Mouse (Mus musculus) hindbrain, embryonic 10.5 days (tissue): Measurements from ENCODE around the gene Shroom3. TPM values are rescaled to one million over a fixed set of nuclear protein-coding genes. Genes with fewer than 3 reads are reported as not detected.

Source experiments
- DNase-seq: peaks from one replicate; pipeline ENCODE4 v3.0.0-alpha.2; 2017; ENCODE audit warnings: low spot score
- H3K27ac ChIP-seq: fragments of 300-500 bp; sonication (generic); 2 replicates; pipeline ENCODE4 v1.5.1; 2016; ENCODE audit warnings: mild to moderate bottlenecking, moderate library complexity
- H3K27me3 ChIP-seq: fragments of 300-500 bp; sonication (generic); 2 replicates; pipeline ENCODE4 v1.6.1; 2016; ENCODE audit warnings: mild to moderate bottlenecking; ENCODE audit not compliant: poor library complexity, insufficient read depth, severe bottlenecking
- H3K36me3 ChIP-seq: fragments of 300-500 bp; sonication (generic); 2 replicates; pipeline ENCODE4 v1.6.1; 2016; ENCODE audit warnings: mild to moderate bottlenecking, moderate library complexity
- H3K4me1 ChIP-seq: fragments of 300-500 bp; sonication (generic); replicated peaks from 2 replicates; pipeline ENCODE4 v1.6.1; 2016; ENCODE audit warnings: mild to moderate bottlenecking
- H3K4me3 ChIP-seq: fragments of 300-500 bp; sonication (generic); 2 replicates; pipeline ENCODE4 v1.5.1; 2016; ENCODE audit warnings: mild to moderate bottlenecking, moderate library complexity
- H3K9me3 ChIP-seq: fragments of 300-500 bp; sonication (generic); 2 replicates; pipeline ENCODE4 v1.6.1; 2016; ENCODE audit warnings: mild to moderate bottlenecking, moderate library complexity
- WGBS: fragments of 180-500 bp; shearing (Covaris S2); methylation state at CpG from one replicate; pipeline ENCODE4 v1.1.7; 2016; 5-methylcytosine and 5-hydroxymethylcytosine counted together
- polyA plus RNA-seq: library from polyadenylated mRNA; unstranded; fragments of >200 nt; fragmentation: Nextera tagmentation; extraction: Ambion mirVana; gene quantifications from 2 replicates; pipeline ENCODE4 v1.2.1, GENCODE M21; 2016

The Shroom3 gene
- polyA plus RNA-seq, 1 experiment from 2014 or later = 6.5 TPM

DNA sequence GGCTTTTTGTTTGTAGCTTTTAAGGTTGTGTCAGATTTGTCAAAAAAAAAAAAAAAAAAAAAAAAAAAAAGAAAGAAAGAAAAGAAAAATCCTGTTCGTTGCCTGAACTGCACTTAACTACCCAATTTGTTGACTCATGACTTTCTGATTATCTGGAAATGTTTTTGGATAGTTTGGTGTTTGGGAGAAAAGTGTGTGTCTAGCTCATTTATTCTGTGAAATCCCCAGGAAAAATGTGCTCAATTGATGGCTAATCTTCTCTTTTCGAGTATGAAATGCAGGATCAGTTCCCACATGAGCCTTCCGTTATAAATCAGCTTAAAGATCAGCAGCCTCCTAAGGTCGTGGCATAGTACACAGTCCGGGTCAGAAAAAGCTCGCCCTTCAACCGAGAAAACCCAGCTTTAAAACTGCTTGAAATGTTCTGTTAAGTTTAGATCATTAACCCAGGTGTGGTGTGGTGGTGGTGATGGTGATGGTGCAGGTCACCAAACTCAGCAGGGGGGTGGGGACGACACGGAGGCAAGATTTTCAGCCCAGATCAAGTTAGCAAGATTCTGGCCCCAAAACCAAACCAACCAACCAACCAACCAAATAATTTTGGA, 738 bp downstream of the Shroom3 start:
- H3K27me3 ChIP-seq = no peaks in the 10 kb centered on the region

DNA sequence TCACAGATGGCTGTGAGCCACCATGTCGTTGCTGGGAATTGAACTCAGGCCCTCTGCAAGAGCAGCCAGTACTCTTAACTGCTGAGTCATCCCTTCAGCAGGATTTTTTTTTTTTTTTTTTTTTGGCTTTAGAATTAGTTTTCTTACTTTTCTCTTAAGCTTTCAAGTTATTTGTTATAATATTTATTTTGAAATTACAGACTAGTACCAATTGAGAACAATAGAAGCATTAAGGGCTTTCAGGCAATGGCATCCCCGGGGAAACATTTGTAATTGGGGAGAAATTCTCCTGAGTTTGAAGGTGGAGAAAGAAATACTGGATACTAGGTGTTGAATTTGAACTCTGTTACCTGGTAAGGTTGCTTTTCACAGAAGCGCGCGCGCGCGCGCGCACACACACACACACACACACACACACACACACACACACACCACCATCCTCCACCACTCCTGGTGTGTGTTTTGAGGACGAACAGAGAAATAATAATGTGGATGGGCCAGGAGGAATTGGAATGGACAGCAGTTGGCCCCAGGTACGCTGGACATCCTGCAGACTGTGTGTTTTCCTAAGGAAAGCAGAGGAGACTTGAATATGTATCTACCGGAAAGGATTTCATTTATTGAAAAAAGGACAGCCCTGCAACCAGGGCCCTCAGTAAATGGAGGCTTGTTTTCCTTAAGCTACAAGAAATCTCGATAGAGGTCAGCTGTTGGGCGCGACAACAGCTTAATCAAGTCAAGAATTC, 1.7 kb downstream of the Shroom3 start:
- peaks cover 37% of the 10 kb centered on the region for H3K4me1 ChIP-seq
- DNase-seq = no peak
- peaks cover 9% of the 10 kb centered on the region; the same call in 1 of the 2 replicates for H3K9me3 ChIP-seq
- H3K27ac ChIP-seq = peak overlapping the region; percentile 56; the same call in 1 of the 2 replicates
- no peaks in the 10 kb centered on the region for H3K27me3 ChIP-seq
- 91% methylated on average over 16 of the region's 16 CpGs for WGBS
- H3K4me3 ChIP-seq = peak overlapping the region; percentile 66
- peaks cover 12% of the 10 kb centered on the region; the same call in 1 of the 2 replicates for H3K36me3 ChIP-seq

More for the DNA sequence above, 738 bp downstream of the Shroom3 start:
- DNase-seq = no peak
- 14% methylated on average over 9 of the region's 9 CpGs for WGBS
- peaks cover 6% of the 10 kb centered on the region; the same call in 1 of the 2 replicates for H3K36me3 ChIP-seq
- H3K9me3 ChIP-seq = peaks cover 3% of the 10 kb centered on the region; the same call in 1 of the 2 replicates
- peaks cover 37% of the 10 kb centered on the region for H3K4me1 ChIP-seq
- H3K4me3 ChIP-seq = peak overlapping the region; percentile 66
- peak overlapping the region; percentile 94 for H3K27ac ChIP-seq

DNA sequence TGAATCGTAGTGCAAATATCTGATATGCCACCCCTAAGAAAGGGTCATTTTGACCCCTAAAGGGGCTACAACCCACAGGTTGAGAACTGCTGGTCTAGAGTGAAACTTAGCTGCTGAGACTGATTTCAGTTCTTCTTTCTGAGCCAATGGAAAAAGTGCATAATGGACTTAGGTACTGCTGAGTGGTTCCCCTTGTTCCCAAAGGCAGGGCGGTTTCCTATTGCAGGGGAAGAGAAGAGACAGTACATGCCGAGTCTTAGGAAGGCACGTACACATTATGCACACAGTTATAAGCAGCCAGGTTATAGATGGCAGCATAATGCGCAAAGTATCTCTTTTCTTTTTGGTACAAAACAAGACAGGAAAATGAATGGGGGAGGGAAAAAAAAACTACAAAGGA, 4.9 kb downstream of the Shroom3 start:
- H3K36me3 ChIP-seq = peaks cover 13% of the 10 kb centered on the region; the same call in 1 of the 2 replicates
- H3K4me1 ChIP-seq = peaks cover 20% of the 10 kb centered on the region; the same call in 1 of the 2 replicates
- peaks cover 9% of the 10 kb centered on the region; the same call in 1 of the 2 replicates for H3K9me3 ChIP-seq
- H3K27ac ChIP-seq = no peak overlapping the region
- 89% methylated on average over 5 of the region's 5 CpGs for WGBS
- no peak for DNase-seq
- no peaks in the 10 kb centered on the region for H3K27me3 ChIP-seq
- no peak overlapping the region for H3K4me3 ChIP-seq

DNA sequence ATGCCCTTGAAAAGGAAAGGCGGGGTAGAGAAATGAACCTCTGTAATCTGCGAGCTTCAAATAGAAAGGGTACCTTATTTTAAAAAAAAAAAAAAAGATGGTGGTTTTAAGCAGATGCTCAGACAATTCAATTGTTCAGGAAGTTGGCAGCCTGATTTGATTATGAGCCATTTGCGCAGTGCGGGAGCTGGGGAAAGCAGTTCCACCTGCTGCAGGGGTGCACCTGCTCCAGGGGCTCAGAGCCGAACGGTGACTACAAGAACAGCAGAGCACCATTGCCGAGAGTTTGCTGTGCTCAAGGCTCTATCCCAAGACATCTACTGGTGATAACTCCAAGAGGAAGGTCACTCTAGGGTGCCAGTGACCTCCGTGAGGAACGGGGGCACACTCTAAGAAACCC, 5.3 kb downstream of the Shroom3 start:
- Histone ChIP-seq H3K4me1 (peaks cover 17% of the 10 kb centered on the region; the same call in 1 of the 2 replicates), H3K27ac (no peak overlapping the region), H3K27me3 (no peaks in the 10 kb centered on the region), H3K36me3 (peaks cover 17% of the 10 kb centered on the region; the same call in 1 of the 2 replicates), H3K4me3 (no peak overlapping the region), H3K9me3 (peaks cover 11% of the 10 kb centered on the region; the same call in 1 of the 2 replicates)
- WGBS = 93% methylated on average over 9 of the region's 9 CpGs
- DNase-seq = no peak

DNA sequence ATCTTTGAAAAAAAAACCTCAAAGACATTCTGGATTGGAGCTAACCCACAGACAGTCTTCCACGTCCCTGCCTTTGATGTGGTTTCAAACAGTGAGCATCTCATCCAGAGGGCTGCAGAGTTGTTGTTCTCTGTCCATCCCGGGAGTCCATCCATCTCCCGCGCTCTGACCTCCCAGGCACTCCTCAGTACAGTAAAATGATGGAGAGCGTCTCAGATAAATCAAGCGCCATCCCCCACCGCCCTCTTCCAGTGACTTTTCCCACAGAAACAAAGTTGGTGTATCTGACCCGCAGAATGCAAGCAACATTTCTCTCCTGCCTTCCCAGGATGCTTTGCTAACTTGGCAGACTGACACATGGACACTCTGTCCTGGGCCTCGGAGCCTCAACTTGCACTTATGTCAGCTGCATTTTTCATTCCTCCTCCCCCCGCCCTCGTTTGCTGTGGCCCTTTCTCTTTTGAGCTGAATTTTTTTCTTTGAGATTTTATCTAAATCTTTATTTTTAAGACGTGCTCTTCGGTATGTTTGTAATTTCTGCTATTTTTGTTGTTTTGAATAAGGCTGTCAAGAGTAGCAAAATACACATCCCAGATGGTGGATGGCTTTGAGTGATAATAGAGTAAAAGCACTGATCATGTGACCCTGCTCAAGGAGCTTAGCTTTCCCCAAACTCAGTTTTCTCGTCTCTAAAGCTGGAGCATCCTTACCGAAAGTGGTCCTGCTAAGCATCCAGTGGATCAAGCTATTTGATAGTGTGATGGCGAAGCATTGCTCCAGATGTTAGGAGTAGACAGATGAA, 9.2 kb downstream of the Shroom3 start:
- DNase-seq = no peak
- Histone ChIP-seq H3K36me3 (peaks cover 20% of the 10 kb centered on the region; the same call in 1 of the 2 replicates), H3K27ac (no peak overlapping the region), H3K4me1 (0 out of 2 replicates have a peak, but pooled peaks cover 1% of the 10 kb centered on the region), H3K4me3 (no peak overlapping the region), H3K27me3 (no peaks in the 10 kb centered on the region), H3K9me3 (peaks cover 14% of the 10 kb centered on the region; the same call in 1 of the 2 replicates)
- 70% methylated on average over 16 of the region's 16 CpGs for WGBS

DNA sequence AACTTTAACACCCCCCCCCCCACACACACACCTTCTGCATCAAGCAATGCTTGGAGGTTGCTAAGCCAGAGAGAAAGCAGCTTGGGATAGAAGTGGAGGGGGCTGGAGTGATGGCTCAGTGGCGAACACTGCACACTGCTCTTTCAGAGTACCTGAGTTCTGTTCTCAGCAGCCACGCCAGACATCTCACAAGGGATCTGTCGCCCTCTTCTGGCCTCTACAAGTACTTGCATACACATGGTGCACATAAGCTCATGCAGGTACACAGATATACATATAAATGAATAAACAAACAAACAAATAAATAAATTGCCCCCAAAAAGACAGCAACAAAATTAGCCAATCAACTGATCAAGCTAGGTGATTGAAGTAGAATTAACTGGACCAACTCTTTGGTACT, 10.5 kb downstream of the Shroom3 start:
- 93% methylated on average over 3 of the region's 3 CpGs for WGBS
- Histone ChIP-seq H3K27ac (no peak overlapping the region), H3K27me3 (no peaks in the 10 kb centered on the region), H3K4me1 (peaks cover 14% of the 10 kb centered on the region), H3K9me3 (peaks cover 14% of the 10 kb centered on the region; the same call in 1 of the 2 replicates), H3K36me3 (peaks cover 17% of the 10 kb centered on the region; the same call in 1 of the 2 replicates), H3K4me3 (no peak overlapping the region)
- no peak for DNase-seq

DNA sequence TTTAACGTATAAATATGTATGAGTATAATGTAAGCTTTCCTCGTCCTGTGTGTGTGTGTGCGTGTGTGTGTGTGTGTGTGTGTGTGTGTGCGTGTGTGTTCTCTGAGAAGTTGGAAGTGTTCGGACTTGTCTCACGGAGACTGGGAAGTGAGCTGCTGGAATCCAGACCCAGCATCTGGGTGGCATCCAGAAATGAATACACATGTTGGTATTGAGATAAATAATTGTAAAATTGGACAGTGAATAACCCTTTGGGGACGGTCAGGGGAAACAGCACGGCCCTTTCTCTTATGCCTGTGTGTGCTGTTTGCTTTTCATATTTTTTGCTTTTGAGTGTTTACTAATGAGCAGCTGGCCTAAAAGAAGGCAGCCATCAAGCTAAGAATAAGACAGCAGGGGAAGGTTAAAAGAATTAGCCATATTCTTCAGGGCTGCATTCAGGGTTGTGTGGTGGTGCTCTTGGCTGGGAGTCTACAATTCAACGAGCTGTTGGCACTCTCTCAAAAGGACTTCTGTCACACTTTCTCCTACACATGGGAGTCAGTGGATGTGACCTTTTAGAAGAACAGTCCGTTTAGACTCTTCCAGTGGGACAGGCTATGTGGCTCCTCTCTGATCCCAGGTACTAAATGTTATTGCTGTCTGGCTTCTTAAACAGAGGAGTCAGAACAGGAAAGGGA, 11.2 kb downstream of the Shroom3 start:
- no peaks in the 10 kb centered on the region for H3K27me3 ChIP-seq
- H3K27ac ChIP-seq = no peak overlapping the region
- 86% methylated on average over 10 of the region's 10 CpGs for WGBS
- H3K9me3 ChIP-seq = peaks cover 9% of the 10 kb centered on the region; the same call in 1 of the 2 replicates
- peaks cover 22% of the 10 kb centered on the region for H3K4me1 ChIP-seq
- H3K36me3 ChIP-seq = peaks cover 12% of the 10 kb centered on the region; the same call in 1 of the 2 replicates
- H3K4me3 ChIP-seq = no peak overlapping the region
- DNase-seq = no peak

DNA sequence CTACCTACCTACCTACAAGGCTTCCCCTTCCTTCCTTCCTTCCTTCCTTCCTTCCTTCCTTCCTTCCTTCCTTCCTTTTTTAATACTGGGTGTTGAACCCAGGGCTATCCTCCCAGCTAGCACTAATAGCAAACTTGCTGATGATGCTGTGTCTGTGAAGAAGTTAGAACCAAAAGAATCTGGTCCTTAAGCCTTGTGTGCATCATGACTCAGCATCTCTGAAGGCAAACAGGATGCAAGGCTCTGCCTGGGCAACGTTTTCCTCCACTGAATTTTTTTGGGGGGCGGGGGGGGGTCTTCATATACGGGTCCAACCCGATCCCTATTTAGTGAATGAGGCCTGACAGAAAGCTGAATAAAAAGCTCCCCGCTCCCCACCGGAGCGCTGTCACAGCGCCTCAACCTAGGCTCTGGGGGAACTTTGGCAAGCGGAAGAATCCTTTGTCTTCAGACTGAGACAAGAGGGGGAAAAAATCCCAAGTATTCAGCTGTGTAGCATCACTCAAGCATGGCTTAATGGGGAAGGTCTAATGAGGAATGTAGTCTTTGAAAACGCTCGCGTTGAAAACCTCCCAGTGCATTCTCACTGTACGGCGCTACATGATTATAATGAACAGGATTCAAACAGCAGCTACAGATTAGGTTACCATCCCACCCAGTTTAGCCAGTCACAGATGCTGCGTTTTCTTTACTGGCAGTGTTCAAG, 15.0 kb downstream of the Shroom3 start:
- Histone ChIP-seq H3K4me3 (peak overlapping the region; percentile 48), H3K27me3 (no peaks in the 10 kb centered on the region), H3K4me1 (peaks cover 29% of the 10 kb centered on the region), H3K36me3 (peaks cover 5% of the 10 kb centered on the region; the same call in 1 of the 2 replicates), H3K9me3 (peaks cover 5% of the 10 kb centered on the region; the same call in 1 of the 2 replicates), H3K27ac (peak overlapping the region; percentile 90)
- peak; percentile 68 for DNase-seq
- 1% methylated on average over 15 of the region's 15 CpGs for WGBS

DNA sequence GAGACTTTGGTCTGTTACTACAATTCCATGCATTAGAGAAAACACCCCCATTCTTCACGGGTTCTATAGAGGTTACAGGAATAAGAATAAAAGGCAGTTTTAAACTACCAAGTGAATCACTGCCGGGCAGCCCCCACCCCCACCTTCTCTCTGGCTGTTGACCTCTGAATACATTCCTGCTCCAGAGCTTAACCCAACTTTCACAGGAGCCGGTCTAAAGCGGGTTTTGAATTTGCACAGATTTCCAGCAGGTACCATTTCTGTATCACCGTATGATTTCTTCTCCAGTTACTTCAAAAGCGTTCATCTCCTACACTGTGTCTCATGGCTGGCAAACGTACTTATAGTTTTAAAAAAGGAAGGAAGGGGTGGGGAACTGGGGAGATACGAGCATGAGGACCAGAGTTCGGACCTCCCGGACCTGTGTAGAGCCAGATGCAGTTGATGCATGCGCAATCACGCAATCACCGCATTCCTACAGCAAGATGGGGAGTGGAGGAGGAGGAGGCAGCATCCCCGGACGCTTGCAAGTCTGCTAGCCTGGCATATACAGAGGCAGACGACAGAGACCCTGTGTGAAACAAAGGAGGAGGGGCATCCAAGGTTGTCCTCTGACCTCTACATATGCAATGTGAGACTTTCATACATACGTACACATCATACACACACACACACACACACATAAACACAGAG, 15.7 kb downstream of the Shroom3 start:
- 7% methylated on average over 17 of the region's 17 CpGs for WGBS
- peak; percentile 60 for DNase-seq
- no peaks in the 10 kb centered on the region for H3K9me3 ChIP-seq
- peak overlapping the region; percentile 48 for H3K4me3 ChIP-seq
- peaks cover 29% of the 10 kb centered on the region for H3K4me1 ChIP-seq
- no peaks in the 10 kb centered on the region for H3K36me3 ChIP-seq
- H3K27ac ChIP-seq = peak overlapping the region; percentile 90
- H3K27me3 ChIP-seq = no peaks in the 10 kb centered on the region

DNA sequence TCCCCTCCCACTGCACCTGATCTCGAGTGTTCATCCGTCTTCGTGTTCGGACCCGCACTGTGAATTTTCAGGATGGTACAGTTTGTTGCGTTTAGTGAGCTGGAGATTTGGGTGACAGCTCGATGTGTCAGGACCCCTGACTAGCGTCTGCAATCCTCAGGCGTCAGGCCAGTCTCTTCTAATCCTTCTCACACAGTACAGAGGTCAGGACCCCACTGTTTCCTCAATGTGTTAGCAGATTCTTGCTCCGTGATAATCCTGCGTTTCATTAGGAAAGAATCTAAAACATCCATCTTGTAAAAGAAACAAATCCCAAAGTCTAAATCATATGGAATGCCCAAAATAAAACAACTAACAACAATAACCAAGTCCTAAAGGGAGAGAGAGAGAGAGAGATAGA, 18.5 kb downstream of the Shroom3 start:
- Histone ChIP-seq H3K36me3 (no peaks in the 10 kb centered on the region), H3K4me1 (peaks cover 47% of the 10 kb centered on the region), H3K27ac (0 out of 2 replicates have a peak overlapping the region, but pooled peaks have one; percentile 16), H3K27me3 (no peaks in the 10 kb centered on the region), H3K9me3 (no peaks in the 10 kb centered on the region), H3K4me3 (no peak overlapping the region)
- no peak for DNase-seq
- WGBS = 58% methylated on average over 11 of the region's 11 CpGs

DNA sequence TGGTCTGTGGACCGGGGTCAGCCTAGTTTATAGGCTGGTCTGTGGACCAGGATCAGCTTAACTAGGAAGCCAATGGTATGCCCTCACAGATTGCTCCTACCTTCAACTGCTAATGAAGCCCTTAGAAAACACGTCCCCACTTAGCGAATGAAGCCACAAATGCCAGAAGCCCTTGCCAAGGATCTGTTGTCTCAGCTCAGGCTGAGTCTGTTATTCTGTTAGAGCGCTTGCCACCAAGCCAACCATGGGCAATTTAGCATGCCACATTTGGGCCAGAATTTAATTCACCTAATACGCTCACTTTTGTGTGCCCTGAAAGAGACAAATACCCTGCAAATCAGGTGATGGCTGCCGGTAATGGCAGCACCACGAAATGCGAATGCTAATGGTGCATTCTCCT, 20.4 kb downstream of the Shroom3 start:
- no peaks in the 10 kb centered on the region for H3K36me3 ChIP-seq
- H3K4me1 ChIP-seq = peaks cover 53% of the 10 kb centered on the region
- H3K27me3 ChIP-seq = no peaks in the 10 kb centered on the region
- no peak overlapping the region for H3K4me3 ChIP-seq
- H3K27ac ChIP-seq = no peak overlapping the region
- no peak for DNase-seq
- 90% methylated on average over 8 of the region's 8 CpGs for WGBS
- no peaks in the 10 kb centered on the region for H3K9me3 ChIP-seq
